Mouse (Mus musculus) cerebellum, postnatal 10 days (tissue): Measurements from ENCODE around the gene Gm3269.
"Not testable (repeated sequence)": the region's sequence is repeated elsewhere in the genome, so short reads cannot be mapped to it uniquely, and the experiment has no call there.

Experiments used
- DNase-seq, 2 experiments: peaks; one replicate each; pipeline ENCODE4 v3.0.0; 2021; ENCODE audit warnings: mixed read lengths in 2 of 2

The Gm3269 gene

DNA sequence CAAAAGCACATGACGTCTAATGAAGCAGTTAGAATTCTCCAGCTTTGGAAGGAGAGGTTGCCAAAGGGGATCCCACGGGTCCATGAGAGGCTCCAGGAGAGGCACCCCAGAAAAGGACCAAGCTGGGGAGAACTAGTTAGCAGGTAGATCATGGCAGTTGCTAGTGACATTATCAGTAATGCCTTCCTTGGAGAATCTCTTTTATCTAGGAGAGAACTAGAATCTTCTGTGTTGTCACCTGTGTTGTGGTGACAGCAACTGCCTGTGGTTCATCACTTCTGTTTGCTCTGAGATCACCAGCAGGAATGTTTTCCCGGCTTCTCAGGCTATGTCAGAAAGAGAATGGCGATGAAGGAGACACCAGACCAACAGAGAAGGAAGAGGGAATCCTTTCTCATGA lies at the start of gene Gm3269:
Gene Gm3269 (plus strand): TSS at position 301 of the 400 bp plus-strand sequence.
- not testable (repeated sequence) for DNase-seq

DNA sequence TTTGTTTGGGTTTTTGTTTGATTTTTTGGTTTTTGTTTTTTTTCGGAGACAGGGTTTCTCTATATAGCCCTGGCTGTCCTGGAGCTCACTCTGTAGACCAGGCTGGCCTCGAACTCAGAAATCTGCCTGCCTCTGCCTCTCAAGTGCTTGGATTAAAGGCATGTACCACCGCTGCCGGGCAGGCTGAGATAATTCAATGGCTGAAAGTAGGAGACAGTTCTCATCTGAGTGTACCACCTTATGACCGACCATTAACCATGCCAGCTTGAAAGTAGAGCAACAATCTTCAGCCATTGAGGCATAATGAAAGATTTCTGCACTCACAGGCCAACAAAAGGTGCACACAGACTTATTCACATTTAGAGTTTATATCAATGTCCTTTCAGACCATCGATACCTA lies 31.5 kb upstream of the Gm3269 start:
- DNase-seq, result peak in 1 of 2 experiments; percentile 2

DNA sequence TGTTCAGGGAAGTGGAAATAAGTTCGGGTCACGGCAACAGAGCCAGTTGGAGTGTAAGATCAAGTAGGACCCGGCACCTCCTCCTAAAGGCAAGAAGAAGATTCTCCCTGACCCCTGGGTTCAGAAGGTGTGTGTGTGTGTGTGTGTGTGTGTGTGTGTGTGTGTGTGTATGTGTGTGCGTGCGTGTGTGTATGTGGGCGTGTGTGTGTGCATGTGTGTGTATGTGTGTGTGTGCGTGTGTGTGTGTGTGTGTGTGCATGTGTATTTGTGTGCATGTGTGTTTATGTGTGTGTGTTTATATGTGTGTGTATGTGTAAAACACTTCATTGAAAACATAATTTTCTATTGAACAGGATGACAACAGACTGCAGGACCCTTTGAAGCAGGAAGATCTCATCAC lies 16.0 kb upstream of the Gm3269 start:
- DNase-seq, result not testable (repeated sequence)

DNA sequence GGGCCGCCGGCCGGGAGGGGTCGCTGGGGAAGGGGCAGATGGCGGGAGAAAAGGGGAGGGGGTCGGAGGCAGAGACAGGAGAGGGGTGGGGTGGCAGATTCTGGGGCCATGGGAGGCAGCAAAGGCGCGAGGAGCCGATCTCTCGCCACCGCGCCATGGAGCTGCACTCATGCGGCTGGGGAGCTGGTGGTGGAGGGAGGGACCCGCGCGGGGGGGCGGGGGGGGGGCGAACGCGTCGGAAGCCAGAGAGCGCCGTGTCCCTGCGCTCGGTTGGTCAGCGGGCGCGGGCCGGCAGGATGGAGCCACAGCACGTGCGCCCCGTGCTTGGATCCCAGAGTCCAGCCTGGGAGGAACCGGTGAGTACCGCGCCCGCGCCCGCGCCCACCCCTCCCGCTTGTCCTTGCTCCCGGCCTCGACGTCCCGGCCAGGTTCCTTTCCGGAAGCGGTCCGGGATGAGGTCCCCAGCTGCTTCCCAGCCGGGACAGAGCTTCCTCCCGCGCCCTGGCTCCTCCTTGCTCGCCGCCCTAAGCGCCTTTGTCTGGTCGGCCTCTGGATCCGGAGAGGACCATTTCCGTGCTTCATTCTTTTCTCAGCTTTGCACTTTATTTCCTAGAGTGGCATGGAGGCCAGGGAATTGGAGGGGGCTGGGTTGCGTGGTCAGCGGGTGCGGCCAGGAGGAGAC lies 17.5 kb downstream of the Gm3269 start, which contains the start of gene Gm3264:
Gene Gm3264 (plus strand): TSS at position 278 of the 682 bp plus-strand sequence.
- peak; percentile 12 to 13 for DNase-seq

DNA sequence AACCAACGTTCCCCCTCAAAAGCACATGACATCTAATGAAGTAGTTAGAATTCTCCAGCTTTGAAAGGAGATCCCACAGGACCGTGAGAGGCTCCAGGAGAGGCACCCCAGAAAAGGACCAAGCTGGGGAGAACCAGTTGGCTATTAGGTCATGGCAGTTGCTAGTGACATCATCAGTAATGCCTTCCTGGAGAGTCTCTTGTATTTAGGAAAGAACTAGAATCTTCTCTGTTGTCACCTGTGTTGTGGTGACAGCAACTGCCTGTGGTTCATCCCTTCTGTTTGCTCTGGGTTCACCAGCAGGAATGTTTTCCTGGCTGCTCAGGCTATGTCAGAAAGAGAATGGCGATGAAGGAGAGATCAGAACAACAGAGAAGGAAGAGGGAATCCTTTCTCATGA lies 54.2 kb downstream of the Gm3269 start, which contains the start of gene Gm3278:
Gene Gm3278 (plus strand): TSS at position 301 of the 400 bp plus-strand sequence.
- DNase-seq, result not testable (repeated sequence)
